Mouse (Mus musculus): ENCODE results near the gene Zc3h12c. TPM values are rescaled to one million over a fixed set of nuclear protein-coding genes. Genes with fewer than 3 reads are reported as not detected.
"Not testable (repeated sequence)": the region's sequence is repeated elsewhere in the genome, so short reads cannot be mapped to it uniquely, and the experiment has no call there.

Gene Zc3h12c
- total RNA-seq, 2 experiments from 2014 or later = 5.7 to 6.8 TPM

DNA sequence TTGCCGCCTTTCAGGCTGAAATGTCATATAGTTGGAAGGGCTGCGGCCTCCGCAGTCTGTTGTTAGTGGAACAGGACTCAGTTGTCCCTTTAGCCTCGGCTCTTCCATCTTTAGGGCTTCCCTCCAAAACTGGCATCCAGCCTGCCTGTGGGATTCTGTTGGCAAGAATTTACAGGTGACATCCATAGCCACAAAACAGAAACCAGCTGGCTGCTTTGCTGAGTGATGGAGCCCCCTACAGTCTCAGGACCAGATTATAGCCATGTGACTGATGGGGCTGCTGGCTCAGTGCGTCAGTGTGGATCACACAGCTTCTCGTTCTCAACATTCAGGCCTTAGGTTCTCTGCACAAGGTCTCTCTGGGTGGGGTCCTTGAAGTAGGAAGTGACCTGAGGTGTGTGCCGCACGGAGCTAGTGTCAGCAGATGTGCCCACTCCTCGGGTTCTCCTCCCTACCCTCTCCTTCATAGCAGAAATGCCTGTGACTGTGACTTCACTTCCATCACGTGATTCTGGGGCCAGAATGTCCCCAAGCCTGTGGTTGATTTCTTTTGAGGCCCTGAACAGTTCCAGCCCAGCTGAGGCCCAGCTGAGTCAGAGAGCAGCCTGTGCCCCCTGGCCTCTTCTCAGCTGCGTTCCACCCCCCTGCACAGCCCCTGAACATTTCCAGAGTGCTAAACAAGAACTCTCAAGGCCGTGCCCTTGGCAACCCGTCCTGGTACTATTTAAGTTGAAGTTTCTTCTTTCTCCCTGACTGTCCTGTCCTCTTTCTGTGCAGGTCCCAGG lies 66.1 kb downstream of the Zc3h12c start:
- no peak for DNase-seq

DNA sequence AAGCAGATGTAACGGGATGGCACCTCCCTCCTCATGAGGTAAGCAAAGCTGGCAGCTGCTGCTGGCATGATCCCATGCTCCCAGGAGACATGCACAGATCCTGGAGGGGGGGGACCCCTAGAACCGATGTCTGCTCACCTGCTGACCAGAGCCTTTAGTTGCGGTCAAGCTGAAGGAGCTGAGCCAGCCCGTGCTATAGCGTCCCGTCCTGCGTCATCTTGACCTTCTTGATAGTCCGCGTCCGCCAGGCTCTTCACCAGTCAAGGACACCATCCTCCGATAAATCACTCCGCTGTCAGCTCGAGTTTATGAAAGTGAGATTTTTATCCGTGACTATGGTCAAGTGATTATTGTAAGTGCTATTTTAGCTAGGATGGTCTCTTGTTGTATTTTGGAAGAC lies 67.9 kb downstream of the Zc3h12c start:
- DNase-seq = no peak

DNA sequence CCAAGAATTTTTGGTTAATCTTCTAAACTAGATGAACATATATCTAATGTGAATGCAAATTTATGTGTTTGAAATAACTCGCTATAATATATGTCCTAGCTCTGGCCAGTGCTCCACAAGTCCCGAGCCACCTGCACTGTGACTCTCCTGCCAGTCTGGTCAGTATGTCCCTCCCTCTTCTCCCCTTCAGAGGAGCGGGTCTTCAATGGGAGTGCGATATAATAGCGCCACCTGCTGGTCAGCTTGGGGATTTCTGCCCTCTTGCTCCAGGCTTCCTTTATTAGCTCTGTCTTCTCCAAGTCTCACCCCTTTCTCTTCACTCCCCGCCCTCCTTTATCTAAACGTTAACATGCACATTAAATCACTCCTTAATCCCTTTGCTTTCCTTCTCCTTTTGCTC lies 69.8 kb downstream of the Zc3h12c start:
- DNase-seq = peak; percentile 65

DNA sequence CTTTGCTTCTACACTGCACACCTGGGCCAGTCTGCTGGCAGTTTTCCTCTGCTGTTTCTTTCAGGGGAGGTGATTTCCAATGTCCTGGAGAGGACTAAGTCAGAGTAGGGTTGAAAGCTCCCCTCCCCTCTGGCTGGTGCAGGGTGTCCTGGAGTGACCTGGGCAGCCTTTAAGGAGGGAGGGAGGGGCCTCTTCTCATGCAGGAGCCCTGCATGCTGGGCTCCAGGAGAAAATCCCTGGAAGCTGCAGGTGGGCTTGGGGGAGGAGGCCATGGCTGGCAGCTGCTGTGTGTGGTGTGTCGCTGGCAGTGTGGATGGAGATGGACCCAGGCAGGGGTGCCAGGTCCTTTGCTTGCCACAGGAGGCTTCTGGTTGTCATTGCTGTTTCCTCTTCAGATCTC lies 71.0 kb downstream of the Zc3h12c start:
- no peak for DNase-seq

DNA sequence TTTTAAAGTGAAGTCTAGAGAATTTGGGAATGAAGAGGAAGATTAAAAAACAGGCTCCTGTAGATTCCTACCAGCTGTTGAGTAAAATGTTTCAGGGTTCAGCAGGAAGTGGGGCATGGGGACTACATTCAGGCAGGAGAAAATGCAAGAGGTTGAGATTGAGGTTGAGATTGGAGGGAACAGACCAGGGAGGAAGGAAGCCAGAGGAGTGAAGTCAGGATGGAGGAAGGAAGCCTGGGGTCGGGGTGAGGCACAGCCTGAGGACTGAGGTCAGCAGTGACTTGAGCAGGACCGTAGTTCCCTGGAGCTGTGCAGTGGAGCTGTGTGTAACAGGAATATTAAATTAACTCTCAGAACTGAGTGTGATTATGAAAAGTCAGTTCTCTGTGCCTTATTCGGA lies 72.7 kb downstream of the Zc3h12c start:
- no peak for DNase-seq

DNA sequence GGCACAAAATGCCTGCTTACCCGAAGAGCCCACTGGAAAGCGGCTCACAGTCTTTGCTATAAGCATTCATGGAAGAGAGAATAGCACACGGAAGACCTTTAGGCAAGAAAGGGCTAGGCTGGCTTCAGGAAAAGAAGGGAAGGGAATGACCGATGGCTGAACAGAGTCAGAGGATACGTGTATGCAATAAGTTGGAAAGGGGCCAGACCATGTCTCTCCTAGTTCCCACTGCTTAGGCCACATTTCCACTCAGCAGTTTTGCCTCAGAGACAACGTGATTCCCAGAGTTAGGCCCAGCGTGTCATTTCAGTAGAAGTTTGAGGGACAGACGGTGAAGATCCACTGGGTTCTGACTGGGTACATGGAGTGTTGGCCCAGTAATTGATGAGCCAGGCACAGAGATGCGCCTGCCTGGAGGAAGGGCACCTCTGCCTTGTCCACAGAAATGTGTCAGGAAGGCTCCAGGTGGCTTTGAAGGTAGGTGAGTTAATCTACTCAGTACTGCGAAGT lies 73.8 kb downstream of the Zc3h12c start:
- no peak for DNase-seq

DNA sequence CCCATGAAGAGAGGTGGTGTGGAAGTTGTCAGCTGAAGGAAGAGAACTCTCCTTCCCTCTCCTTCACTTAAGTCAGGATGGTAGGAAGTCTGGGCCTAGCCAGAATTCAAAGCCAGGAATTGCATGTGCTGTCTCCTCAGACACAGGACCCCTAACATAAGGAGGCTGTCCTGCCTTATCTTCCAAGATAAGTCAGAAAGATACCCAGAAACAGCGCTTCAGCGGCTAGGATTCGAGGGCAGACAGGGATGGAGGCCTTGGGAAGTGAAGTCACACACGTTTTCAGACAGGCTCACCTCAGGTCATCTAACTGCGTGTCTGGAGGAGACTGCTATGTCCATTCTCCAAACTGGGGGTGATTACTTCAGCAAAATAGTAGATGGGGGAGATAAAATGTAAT lies 74.4 kb downstream of the Zc3h12c start:
- DNase-seq = no peak

DNA sequence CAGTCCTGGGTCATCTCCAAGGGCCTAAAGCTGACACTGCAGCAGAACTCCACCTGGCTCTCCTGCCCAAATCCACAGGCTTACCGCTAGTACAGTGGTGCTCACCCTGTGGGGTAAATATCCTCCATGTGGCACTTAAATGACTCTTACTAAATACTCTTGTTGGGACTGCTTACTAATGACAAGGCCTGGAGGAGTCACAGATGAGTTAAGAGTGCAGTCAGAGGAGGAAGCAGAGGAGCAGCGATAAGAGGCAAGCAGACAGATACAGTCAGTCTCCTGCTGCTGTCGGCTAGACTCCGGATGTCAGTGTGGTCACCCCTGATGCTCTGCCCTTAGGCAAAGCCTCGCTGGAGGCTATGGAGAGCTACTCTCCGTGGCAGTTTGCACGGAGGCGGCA lies 75.3 kb downstream of the Zc3h12c start:
- no peak for DNase-seq

DNA sequence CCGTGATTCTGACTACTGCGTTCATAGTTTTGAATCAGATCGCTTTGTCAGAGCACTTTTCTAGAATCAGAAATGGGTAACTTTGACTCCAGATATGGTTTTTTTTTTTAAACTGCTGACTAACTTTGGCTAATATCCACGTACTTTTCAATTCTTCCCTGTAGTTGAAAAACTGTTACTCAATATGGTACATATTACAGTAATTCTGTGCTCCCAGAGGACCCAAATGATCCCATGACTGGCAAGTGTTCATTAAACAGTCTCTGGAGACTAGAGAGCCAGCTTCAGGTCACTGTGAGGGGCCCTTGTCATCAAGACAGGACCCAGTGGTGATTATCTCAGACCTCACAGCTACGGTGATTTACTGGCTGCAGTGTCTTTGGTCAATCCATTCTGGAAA lies 76.1 kb downstream of the Zc3h12c start:
- no peak for DNase-seq

DNA sequence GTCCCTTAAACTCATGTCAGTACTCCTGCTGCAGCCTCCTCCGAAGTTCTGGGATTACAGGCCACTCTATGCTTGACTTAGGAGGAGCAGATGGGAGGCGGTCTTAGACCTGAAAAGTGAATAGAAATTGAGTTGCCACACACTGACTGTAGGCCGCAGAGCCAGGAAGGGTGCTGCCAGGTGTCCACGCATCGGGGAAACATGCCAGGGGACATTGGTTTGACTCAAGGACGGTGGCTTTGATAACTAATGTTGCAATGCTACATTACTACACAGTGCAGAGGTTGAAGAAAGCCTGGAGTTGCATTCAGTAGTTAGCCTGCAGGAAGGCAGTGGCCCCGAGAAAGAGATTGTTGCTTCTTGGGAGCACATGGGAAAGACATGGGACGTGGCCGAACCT lies 76.6 kb downstream of the Zc3h12c start:
- DNase-seq = no peak

DNA sequence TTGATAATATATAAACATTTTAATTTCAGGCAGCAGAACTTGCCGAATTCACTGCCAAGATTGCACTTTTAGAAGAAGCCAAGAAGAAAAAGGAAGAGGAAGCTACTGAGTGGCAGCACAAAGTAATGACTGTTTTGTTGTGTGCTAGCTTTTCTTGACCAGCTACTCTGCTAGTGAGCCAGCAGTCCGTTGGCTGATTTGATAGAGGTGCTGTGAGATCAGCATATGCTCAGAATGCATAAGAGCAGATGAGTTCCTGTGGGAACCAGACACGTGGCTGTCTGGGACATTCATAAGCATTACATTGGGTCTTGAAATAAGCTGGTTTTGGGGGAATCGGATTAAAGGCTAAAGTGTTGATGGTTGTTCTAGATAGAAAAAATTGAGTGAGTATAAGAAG lies 86.0 kb downstream of the Zc3h12c start:
- no peak for DNase-seq

DNA sequence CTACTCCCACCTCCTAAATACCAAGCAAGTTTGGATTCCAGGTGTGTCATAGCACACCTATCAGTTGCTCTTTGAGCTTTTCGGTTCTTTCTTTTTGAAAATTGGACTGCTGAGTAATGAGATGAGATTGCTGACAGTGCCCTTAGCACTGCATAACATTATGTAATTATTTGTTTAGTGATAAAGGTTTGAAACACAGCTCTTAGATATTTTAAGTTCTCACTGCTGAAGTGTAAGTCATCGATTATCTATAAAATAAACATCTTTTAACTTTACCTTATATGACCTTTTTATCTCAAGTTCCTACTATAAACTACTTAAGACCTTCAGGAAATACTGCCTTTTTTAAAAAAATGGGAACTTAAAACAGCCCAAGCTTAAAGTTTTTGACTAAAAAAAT lies 86.4 kb downstream of the Zc3h12c start:
- no peak for DNase-seq

DNA sequence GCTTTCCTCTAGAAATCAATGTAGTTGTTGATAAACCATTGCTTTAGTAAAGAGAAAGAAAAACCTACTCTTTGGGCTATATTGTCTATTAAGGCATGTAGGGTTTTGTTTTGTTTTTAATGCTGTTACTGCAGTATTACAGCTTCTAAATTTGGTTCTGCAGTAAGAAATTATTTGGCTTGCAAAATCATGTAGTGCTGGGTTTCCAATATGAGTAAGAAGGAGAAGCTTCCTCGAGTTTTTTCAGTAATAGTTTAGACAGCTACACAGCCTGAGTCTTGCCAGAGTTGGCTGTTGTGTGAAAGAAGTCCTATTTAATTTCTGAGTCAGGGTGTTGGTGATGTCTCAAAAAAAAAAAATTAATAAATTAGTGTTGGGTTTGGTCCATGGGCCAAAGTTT lies 90.7 kb downstream of the Zc3h12c start:
- no peak for DNase-seq

DNA sequence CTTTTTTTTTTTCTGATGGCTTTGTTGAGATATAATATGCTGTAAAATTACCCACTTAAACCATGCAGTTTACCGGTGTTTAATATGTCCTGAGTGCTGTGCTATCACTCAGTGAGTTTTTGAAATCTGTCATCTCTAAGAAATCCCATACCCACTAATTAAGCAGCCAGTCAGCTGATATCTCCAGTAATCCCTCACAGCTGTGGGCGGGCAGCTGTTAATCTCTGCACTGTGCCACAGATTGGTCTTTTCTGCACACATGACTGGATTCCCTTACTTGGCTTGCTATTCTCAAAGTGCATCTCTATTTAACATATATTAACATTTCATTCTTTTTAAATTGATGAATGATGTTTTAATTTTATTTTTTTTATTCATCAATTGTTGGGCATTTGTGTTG lies 92.3 kb downstream of the Zc3h12c start:
- DNase-seq = no peak

DNA sequence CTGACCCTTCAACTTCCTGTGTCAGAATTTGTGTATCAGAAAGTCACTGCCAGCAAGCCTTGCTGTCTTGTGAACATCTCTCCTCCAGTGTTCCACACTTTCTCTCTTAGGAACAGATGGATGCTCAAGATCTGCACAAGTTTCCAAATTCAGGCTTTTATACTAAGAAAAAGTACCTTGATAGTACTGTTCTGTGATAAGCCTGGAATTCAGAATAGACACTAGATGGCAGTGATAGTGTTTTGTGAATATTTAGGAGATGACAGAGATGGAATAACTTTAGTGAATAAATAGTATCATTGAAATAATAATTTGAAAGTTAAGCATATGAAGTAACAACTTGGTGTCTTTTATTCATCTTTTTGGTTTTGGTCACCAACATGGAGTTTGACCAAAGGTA lies 96.2 kb downstream of the Zc3h12c start:
- no peak for DNase-seq

DNA sequence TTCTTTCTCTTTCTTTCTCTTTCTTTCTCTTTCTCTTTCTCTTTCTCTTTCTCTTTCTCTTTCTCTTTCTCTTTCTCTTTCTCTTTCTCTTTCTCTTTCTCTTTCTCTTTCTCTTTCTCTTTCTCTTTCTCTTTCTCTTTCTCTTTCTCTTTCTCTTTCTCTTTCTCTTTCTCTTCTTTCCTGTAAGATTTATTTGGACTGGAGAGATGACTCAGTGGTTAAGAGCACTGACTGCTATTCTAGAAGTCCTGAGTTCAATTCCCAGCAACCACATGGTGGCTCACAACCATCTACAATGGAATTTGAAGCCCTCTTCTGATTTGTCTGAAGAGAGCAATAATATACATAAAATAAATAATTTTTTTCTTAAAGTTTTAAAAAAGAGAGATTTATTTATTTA lies 97.0 kb downstream of the Zc3h12c start:
- DNase-seq = not testable (repeated sequence)

DNA sequence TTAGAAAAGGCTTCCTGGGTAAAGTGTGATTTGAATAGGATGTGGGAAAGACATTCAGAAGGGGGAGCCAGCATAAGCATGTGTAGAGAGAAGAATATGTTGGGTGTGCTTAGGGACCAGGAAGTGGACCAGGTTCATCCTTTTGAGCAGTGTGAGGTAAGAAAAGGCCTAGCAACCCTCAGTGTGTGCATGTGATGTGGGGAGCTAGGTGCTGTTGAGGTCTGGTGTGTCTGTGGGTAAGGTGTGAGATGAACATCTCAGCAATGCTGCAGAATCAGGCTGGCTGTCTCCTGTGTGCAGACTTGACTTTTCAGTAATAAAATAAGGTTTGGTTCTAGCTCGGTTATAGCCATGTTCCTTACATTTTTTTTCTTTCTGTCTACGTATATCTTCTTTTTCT lies 98.3 kb downstream of the Zc3h12c start:
- DNase-seq = no peak

Small RNA genes lying within 50 kb of the gene (microRNA-seq; reads per million reads assigned to microRNA genes)
- 0 to 0.26 reads per million in 2 experiments for gene Gm27686 (ENCODE audit: borderline replicate concordance in 2 of 2)
- 0 reads per million in 2 experiments for gene Mir6244 (ENCODE audit: borderline replicate concordance in 2 of 2)

Other genes starting within 250 kb of the Zc3h12c start
- gene Fdx1, start 205.0 kb downstream of the Zc3h12c start, total RNA-seq (2021) = 10 to 100 TPM; 42.1 to 48.2 TPM
- 100 to 1,000 TPM; 101 to 109 TPM for gene Rdx, start 121.4 kb downstream of the Zc3h12c start, total RNA-seq (2021)

All from gastrocnemius, postnatal 25 days (tissue).